Mouse (Mus musculus) skeletal muscle tissue, adult 2 months (tissue): ENCODE results near the gene Camta1.

ENCODE experiments used
- DNase-seq: peaks from one replicate; pipeline ENCODE4 v3.0.0-alpha.2; 2012; ENCODE audit warnings: low read depth, low spot score

Gene Camta1

GRCm38 (mm10) chr4:151738875-151739274 is 122.8 kb downstream of the Camta1 start:
- DNase-seq, result no peak

DNA sequence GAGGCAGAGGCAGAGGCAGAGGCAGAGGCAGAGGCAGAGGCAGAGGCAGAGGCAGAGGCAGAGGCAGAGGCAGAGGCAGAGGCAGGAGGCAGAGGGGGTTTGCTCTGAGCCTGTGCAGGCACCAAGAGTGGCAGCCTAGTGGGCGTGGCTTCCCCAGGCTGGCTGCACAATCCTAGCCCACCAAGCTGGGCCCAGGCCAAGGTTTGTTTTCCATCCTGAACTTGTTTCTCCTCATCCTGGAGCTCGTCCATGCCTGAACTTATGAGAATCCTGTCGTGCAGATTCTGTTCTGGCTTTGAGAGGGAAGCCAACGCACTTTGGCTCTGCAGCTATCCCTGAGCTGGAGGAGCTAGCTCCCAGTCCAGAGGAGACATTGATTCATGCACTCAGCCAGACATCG is 123.4 kb downstream of the Camta1 start:
- no peak for DNase-seq

GRCm38 (mm10) chr4:151732668-151733067 is 129.0 kb downstream of the Camta1 start:
- no peak for DNase-seq

GRCm38 (mm10) chr4:151730037-151730759 is 131.5 kb downstream of the Camta1 start:
- DNase-seq, result no peak

DNA sequence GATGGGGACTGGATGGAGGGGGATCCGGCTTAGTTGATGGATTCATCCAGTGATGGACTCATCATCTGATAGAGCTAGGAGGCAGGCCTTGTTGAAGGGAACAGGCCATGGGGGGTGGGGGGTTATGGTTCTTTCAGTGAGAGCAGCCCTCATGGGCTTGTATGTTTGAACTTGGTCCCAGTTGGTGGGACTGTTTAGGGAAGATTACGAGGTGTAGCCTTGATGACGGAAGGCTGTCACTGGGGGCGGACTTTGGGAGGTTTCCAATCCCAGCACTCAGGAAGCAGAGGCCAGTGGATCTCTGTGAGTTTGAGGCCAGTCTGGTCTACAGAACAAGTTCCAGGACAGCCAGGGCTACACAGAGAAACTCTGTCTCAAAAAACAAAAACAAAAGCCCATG is 132.6 kb downstream of the Camta1 start:
- no peak for DNase-seq

- DNase-seq, result no peak
Measured at GRCm38 (mm10) chr4:151728391-151729065, 133.1 kb downstream of the Camta1 start.

GRCm38 (mm10) chr4:151726396-151726795 is 135.3 kb downstream of the Camta1 start:
- DNase-seq, result no peak

GRCm38 (mm10) chr4:151724897-151725296 is 136.8 kb downstream of the Camta1 start:
- no peak for DNase-seq

DNA sequence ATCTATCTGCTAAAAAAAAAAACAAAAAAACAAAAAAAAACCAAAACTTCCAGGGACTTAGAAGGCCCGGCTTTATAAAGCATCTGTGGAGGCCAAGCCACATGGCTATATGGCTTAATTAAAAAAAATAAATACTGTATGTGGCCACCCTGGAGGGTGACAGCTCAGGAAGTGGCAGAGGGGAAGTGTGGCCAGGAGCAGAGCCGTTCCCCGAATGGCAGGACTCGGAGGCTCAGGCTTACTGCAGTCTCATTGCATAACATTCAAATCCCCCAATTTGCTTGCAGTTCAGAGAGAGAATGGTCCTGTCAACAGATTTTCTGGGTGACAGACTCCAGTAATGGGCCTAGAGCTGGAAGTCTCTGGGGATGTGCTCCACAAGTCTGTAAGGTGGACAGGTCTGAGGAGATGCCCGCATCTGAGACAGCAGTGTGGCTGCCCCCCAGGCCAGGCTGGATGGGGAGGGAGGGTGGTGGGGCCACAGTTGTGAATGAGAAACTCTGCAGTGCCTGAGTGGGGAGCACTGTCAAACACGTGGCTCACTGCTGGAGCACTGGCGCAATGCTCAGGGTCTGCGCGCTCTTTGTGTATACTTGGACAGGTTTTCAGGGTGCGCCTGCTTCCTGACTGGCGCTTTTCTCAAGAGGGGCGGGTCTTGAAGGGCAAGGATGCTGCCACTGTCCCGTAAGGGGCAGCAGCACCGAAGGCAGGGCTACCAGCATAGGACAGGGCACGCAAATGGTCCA is 140.8 kb downstream of the Camta1 start:
- no peak for DNase-seq

GRCm38 (mm10) chr4:151718866-151719475 is 142.7 kb downstream of the Camta1 start:
- DNase-seq, result peak; percentile 23

GRCm38 (mm10) chr4:151717864-151718263 is 143.8 kb downstream of the Camta1 start:
- DNase-seq, result peak; percentile 32

DNA sequence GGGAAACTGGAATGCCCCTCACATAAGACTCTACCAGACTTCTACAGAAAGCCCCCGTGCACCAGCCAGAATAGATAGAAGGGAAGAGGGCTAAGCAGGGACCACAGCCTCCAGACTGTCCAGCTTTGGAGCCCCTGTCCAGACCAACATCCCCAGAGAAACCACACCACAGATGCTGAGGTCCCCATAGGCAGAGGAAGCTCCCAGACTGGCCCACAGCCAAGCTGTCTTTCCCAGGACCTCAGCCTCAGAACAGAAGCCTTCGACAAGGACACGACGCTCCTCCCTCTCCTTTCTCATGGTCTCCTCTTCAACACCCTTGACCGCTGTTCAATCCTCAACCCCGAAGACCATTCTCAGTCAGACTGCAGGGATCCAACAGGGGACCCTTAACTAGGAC is 148.0 kb downstream of the Camta1 start:
- DNase-seq, result no peak

DNA sequence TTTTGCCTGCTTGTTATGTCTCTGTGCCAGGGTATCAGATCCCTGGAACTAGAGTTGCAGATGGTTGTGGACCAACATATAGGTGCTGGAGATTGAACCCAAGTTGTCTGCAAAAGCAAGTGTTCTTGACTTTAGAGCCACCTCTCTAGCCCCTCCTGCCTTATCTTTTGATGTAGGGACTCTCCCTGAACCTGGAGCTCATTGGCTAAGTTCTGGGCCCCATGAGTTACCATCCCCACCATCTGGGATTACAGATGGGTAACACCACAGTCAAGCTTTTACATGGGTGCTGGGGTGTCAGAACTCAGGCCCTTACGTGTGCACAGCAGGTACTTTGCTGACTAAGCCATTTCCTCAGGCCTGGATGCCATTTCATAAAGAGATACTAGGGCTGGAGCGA is 150.3 kb downstream of the Camta1 start:
- DNase-seq, result no peak

DNA sequence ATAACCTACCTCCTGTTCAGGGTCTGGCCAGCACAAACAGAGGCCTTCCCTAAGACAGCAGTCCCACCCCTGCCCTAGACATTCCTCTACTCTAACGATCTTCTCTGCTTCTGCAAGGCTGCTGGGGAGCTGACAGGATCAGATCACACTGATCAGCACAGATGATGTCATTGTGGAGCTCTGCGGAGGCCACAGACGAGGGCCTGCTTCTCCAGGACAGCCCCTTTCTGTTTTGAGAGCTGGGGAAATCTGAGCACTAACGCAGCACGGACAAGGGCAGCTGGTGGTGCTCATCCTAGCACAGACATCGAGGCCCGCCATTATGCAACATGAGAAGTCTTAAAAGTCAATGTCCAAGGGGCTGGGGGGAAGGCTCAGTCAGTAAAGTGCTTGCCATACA is 151.2 kb downstream of the Camta1 start:
- DNase-seq, result no peak

DNA sequence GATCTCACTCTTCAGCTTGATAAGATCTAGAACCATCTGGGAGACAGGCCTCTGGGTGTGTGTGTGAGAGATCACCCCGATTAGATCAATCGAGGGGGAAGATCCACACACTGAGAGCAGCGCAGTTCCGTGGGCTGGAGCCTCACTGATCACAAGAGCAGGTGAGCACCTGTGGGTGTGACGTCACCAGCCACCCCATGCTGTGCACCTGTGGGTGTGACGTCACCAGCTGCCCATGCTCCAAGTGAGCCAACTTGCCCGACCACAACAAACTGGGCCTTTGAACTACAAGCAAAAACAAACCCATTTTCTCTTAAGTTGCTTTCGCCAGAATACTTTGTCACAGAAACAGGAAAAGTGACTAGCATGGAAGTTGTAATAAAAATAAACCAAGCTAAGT is 152.4 kb downstream of the Camta1 start:
- DNase-seq, result no peak

DNA sequence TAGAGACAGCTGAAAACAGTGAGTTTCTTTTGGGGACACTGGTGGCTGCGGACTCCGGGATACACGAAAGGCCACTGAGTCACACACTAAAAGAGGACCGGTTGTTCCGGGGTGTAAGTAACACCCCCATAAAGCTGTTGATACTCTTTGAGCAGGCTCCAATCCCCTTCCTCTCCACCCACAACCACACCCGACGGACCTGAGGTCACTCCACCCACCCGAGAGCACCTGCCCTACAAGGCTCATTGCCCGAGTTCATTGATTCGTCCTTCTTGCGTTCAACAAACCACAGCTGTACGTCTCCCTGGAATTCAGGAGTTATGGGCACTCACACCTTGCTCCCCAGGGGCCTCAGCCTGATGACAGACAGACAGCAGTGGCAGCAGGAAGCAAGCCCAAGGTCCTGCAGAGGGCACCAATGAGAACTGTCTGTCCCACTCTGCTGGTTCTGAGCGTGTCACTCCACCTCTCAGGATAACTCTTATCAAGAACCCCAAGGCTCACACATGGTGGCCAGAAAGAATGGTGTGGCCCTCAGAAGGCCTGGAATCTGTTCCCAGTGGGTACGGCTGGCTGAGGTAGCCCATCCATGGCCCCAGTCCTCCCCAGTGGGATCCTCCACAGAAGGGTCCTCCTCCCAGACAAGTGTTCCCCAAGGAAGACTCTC is 158.5 kb downstream of the Camta1 start:
- no peak for DNase-seq

DNA sequence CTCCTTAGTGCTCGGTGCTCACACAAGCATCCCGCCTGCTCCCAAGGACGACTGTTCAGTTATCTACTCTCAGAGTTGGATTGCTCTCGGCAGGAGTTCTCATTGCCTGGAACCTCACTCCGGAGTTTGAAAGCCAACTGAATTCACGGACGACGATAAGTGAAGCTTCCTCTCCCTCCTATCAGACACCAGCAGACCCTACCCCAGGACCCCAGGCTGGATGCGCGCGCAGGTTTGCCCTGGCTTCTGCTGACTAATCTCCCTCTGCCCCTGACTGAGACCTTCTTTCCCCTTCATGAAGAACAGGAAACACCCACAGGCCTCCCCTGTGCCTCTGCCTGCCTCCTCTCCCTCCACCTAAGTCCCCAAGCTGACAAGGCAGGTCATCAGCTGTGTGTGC is 159.2 kb downstream of the Camta1 start:
- no peak for DNase-seq

DNA sequence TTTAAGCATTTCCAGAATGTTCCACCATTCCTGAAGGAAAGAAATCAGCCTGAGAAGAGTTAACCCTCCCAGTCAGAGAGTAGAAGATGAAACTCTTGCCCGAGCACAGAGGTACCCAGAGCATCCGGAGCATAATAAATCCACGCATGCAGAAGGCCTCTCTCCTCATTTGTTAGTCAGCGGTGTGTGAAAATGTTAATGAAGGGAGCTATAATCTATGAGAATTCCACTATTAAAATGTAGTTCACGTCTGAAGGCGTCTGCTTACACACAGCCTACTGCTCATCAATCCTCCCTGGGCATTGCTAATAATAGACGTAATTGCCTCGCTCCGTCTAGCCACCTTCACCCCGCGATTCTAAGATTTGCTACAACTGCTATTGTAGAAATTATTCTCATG is 165.7 kb downstream of the Camta1 start:
- DNase-seq, result no peak

- DNase-seq, result no peak
Measured at GRCm38 (mm10) chr4:151694531-151694930, 167.1 kb downstream of the Camta1 start.

GRCm38 (mm10) chr4:151694047-151694446 is 167.6 kb downstream of the Camta1 start:
- no peak for DNase-seq

DNA sequence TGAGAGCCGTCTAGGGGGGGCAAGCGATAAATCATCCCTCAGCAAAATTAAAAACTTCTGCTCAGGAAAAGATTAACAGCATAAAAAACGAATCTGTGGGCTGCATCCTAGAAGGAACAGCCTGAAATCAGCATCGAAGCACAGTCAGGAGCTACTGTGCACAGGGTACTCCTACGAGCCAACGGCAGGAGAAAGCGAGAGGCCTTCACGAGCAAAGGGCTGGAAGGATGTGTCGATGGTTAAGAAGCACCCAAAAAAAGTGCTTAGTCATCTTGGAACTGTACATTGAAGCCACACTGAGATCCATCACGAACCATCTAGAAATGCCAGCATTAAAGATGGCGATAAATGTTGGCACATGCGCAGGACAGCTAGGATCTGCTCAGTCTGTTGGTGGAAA is 171.6 kb downstream of the Camta1 start:
- DNase-seq, result no peak

- no peak for DNase-seq
Measured at GRCm38 (mm10) chr4:151688206-151688605, 173.5 kb downstream of the Camta1 start.
